Mouse (Mus musculus) forebrain, embryonic 12.5 days (tissue): ENCODE data around the gene BC030499. TPM values are rescaled to one million over a fixed set of nuclear protein-coding genes. Genes with fewer than 3 reads are reported as not detected.

Experiments
- ATAC-seq: fragments of 200-750 bp; cut with Nextera tagmentation; 2 replicates; pipeline ENCODE4 v1.8.0; 2017; ENCODE audit warnings: moderate TSS enrichment; ENCODE audit not compliant: low FRiP score
- H3K27ac ChIP-seq: fragments of 300-500 bp; sonication (generic); 2 replicates; pipeline ENCODE4 v1.5.1; 2016; ENCODE audit warnings: mild to moderate bottlenecking
- H3K27me3 ChIP-seq: fragments of 300-500 bp; sonication (generic); 2 replicates; pipeline ENCODE4 v1.6.1; 2016; ENCODE audit warnings: mild to moderate bottlenecking
- H3K36me3 ChIP-seq: fragments of 300-500 bp; sonication (generic); replicated peaks from 2 replicates; pipeline ENCODE4 v1.6.1; 2016; ENCODE audit warnings: mild to moderate bottlenecking
- H3K4me1 ChIP-seq: fragments of 300-500 bp; sonication (generic); 2 replicates; pipeline ENCODE4 v1.6.1; 2016
- H3K4me2 ChIP-seq: fragments of 300-500 bp; sonication (generic); 2 replicates; pipeline ENCODE4 v1.6.1; 2016; ENCODE audit warnings: mild to moderate bottlenecking, moderate library complexity
- H3K4me3 ChIP-seq: fragments of 300-500 bp; sonication (generic); replicated peaks from 2 replicates; pipeline ENCODE4 v1.5.1; 2016; ENCODE audit warnings: mild to moderate bottlenecking
- H3K9ac ChIP-seq: fragments of 300-500 bp; sonication (generic); 2 replicates; pipeline ENCODE4 v1.6.1; 2016; ENCODE audit warnings: mild to moderate bottlenecking
- H3K9me3 ChIP-seq: fragments of 300-500 bp; sonication (generic); 2 replicates; pipeline ENCODE4 v1.6.1; 2016
- WGBS: fragments of 180-500 bp; shearing (Covaris S2); methylation state at CpG from one replicate; pipeline ENCODE4 v1.1.7; 2016; 5-methylcytosine and 5-hydroxymethylcytosine counted together
- polyA plus RNA-seq: library from polyadenylated mRNA; unstranded; fragments of >200 nt; fragmentation: Nextera tagmentation; extraction: Ambion mirVana; gene quantifications from 2 replicates; pipeline ENCODE4 v1.2.1, GENCODE M21; 2016

The BC030499 gene
- polyA plus RNA-seq, 1 experiment from 2014 or later, result 0.52 TPM

DNA sequence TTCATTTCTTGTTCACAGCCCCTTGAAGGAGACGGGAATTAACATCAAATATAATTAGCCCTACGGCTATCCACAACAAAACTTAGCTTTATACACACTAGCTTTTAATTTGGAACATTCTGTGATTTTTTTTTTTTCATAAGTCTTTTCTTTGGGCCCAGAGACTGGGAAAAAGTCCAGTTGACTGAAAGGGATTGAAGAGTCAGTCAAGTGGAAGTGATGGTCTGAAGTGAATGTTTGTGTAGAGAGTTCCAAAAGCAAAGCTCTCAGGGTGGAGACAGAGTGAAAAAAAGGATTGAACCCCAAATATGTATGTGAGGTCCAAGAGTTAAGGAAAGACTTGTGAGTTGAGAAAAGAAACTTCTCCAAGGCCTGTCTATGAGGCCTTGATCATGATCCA lies 27.8 kb downstream of the BC030499 start:
- Histone ChIP-seq H3K4me2 (no peak overlapping the region), H3K4me3 (no peak overlapping the region), H3K9me3 (no peaks in the 10 kb centered on the region), H3K36me3 (peaks cover 94% of the 10 kb centered on the region), H3K27me3 (no peaks in the 10 kb centered on the region), H3K27ac (no peak overlapping the region), H3K9ac (no peak overlapping the region), H3K4me1 (peaks cover 14% of the 10 kb centered on the region; the same call in 1 of the 2 replicates)
- ATAC-seq, result no peak
- 76% methylated on average over 2 of the region's 2 CpGs for WGBS

GRCm38 (mm10) chr11:78322076-78322831 lies 31.6 kb downstream of the BC030499 start:
- peak overlapping the region; percentile 39 for H3K4me2 ChIP-seq
- H3K36me3 ChIP-seq, result peaks cover 63% of the 10 kb centered on the region
- 52% methylated on average over 2 of the region's 2 CpGs for WGBS
- no peak overlapping the region for H3K4me3 ChIP-seq
- H3K9ac ChIP-seq, result no peak overlapping the region
- H3K27me3 ChIP-seq, result no peaks in the 10 kb centered on the region
- H3K27ac ChIP-seq, result peak overlapping the region; percentile 74
- ATAC-seq, result no peak
- H3K9me3 ChIP-seq, result no peaks in the 10 kb centered on the region
- H3K4me1 ChIP-seq, result peaks cover 14% of the 10 kb centered on the region; the same call in 1 of the 2 replicates

GRCm38 (mm10) chr11:78322860-78323259 lies 32.2 kb downstream of the BC030499 start, which contains the start of gene Aldoc:
TSS of gene Aldoc (plus strand) at chr11:78322968.
- H3K4me2 ChIP-seq, result peak within 1 kb of the TSS; percentile 39
- H3K4me3 ChIP-seq, result peak within 1 kb of the TSS; percentile 21

GRCm38 (mm10) chr11:78324000-78324785 lies 33.6 kb downstream of the BC030499 start:
- H3K27ac ChIP-seq, result peak overlapping the region; percentile 74; the same call in 1 of the 2 replicates
- no peak for ATAC-seq
- H3K36me3 ChIP-seq, result peaks cover 44% of the 10 kb centered on the region
- no peaks in the 10 kb centered on the region for H3K9me3 ChIP-seq
- peak overlapping the region; percentile 39 for H3K4me2 ChIP-seq
- WGBS, result 88% methylated on average over 15 of the region's 15 CpGs
- no peaks in the 10 kb centered on the region for H3K27me3 ChIP-seq
- H3K4me1 ChIP-seq, result peaks cover 20% of the 10 kb centered on the region
- no peak overlapping the region for H3K4me3 ChIP-seq
- no peak overlapping the region for H3K9ac ChIP-seq

More at GRCm38 (mm10) chr11:78322860-78323259, 32.2 kb downstream of the BC030499 start, which contains the start of gene Aldoc:
- peak within 1 kb of the TSS; percentile 74 for H3K27ac ChIP-seq
- no peak within 1 kb of the TSS for H3K9ac ChIP-seq
- 6% methylated on average over 15 of the region's 15 CpGs for WGBS
- peaks cover 14% of the 10 kb centered on the region; the same call in 1 of the 2 replicates for H3K4me1 ChIP-seq
- ATAC-seq, result peak; percentile 79; the same call in 1 of the 2 replicates
- peaks cover 57% of the 10 kb centered on the region for H3K36me3 ChIP-seq
- H3K27me3 ChIP-seq, result no peaks in the 10 kb centered on the region
- H3K9me3 ChIP-seq, result no peaks in the 10 kb centered on the region

DNA sequence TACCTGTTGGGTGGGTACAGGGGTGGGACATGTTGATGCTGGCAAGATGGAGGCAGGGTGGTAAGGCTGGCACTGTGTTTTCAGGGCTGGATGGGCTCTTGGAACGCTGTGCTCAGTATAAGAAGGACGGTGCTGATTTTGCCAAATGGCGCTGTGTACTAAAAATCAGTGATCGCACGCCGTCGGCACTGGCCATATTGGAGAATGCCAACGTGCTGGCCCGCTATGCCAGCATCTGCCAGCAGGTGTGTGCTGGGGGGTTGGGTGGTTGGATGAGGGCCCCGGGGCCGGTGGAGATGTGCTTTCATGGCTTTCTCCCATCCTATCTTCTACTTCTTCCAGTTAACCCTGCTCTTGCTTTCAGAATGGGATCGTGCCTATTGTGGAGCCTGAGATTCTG lies 34.3 kb downstream of the BC030499 start:
- Histone ChIP-seq H3K4me1 (peaks cover 25% of the 10 kb centered on the region), H3K27me3 (no peaks in the 10 kb centered on the region), H3K9ac (no peak overlapping the region), H3K4me2 (no peak overlapping the region), H3K9me3 (no peaks in the 10 kb centered on the region), H3K36me3 (peaks cover 36% of the 10 kb centered on the region), H3K27ac (no peak overlapping the region), H3K4me3 (no peak overlapping the region)
- 91% methylated on average over 12 of the region's 12 CpGs for WGBS
- ATAC-seq, result no peak

GRCm38 (mm10) chr11:78327215-78327614 lies 36.6 kb downstream of the BC030499 start:
- H3K4me1 ChIP-seq, result peaks cover 22% of the 10 kb centered on the region
- ATAC-seq, result no peak
- H3K9me3 ChIP-seq, result no peaks in the 10 kb centered on the region
- H3K9ac ChIP-seq, result no peak overlapping the region
- 97% methylated on average over 4 of the region's 4 CpGs for WGBS
- H3K27ac ChIP-seq, result no peak overlapping the region
- no peak overlapping the region for H3K4me3 ChIP-seq
- no peak overlapping the region for H3K4me2 ChIP-seq
- no peaks in the 10 kb centered on the region for H3K27me3 ChIP-seq
- peaks cover 14% of the 10 kb centered on the region for H3K36me3 ChIP-seq

DNA sequence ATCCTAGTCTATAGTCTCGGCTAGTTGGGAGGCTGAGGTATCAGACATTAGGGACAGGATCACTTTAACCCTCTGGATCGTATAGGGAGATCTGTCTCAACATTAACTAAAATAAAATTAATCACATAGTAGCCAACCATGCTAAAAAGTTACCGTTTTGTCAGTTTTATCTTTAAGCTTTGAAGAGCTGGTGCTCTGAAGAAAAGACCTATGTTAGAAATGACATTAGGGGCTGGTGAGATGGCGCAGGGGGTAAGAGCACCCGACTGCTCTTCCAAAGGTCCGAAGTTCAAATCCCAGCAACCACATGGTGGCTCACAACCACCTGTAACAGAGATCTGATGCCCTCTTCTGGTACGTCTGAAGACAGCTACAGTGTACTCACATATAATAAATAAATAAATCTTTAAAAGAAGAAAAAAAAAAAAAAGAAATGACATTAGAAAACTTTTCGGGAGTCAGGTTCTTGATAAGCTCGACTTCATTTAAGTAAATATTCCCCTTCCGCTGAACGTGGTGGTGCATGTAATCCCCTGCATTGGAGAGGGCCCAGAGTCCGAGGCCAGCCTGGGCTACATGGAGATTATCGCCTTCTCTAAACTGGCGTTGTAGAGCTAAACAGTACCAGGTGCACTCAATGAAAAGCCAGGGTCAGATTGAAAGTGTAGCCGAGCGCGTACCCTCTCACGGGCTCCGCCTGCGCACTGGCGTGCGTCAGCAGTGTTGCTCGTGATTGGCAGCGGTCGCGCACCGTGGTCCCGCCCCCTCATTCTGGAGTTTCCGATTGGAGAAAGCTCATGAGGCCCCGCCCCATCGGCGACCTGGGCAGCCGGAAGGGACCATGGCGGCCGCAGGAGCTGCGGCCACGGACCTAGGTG lies 37.2 kb downstream of the BC030499 start, which contains the start of gene Pigs:
Gene Pigs (plus strand): TSS at position 782 of the 878 bp plus-strand sequence.
- Histone ChIP-seq H3K4me3 (peak within 1 kb of the TSS; percentile 87), H3K4me1 (peaks cover 16% of the 10 kb centered on the region), H3K27ac (no peak within 1 kb of the TSS), H3K9me3 (no peaks in the 10 kb centered on the region), H3K9ac (peak within 1 kb of the TSS; percentile 86), H3K4me2 (peak within 1 kb of the TSS; percentile 95), H3K27me3 (no peaks in the 10 kb centered on the region), H3K36me3 (peaks cover 13% of the 10 kb centered on the region)
- peak; percentile 97 for ATAC-seq
- 14% methylated on average over 37 of the region's 37 CpGs for WGBS

GRCm38 (mm10) chr11:78328512-78329056 lies 37.9 kb downstream of the BC030499 start:
- Histone ChIP-seq H3K27me3 (no peaks in the 10 kb centered on the region), H3K36me3 (peaks cover 20% of the 10 kb centered on the region), H3K27ac (no peak overlapping the region), H3K4me3 (peak overlapping the region; percentile 87), H3K4me1 (peaks cover 12% of the 10 kb centered on the region), H3K9me3 (no peaks in the 10 kb centered on the region), H3K9ac (peak overlapping the region; percentile 86), H3K4me2 (peak overlapping the region; percentile 95)
- under 1% methylated on average over 41 of the region's 41 CpGs for WGBS
- peak; percentile 70 for ATAC-seq

GRCm38 (mm10) chr11:78332676-78333075 lies 42.0 kb downstream of the BC030499 start:
- Histone ChIP-seq H3K4me1 (peaks cover 12% of the 10 kb centered on the region), H3K36me3 (peaks cover 46% of the 10 kb centered on the region), H3K9me3 (no peaks in the 10 kb centered on the region), H3K27ac (no peak overlapping the region), H3K9ac (no peak overlapping the region), H3K4me3 (no peak overlapping the region), H3K27me3 (no peaks in the 10 kb centered on the region), H3K4me2 (no peak overlapping the region)
- no peak for ATAC-seq
- 96% methylated on average over 12 of the region's 12 CpGs for WGBS

- peaks cover 8% of the 10 kb centered on the region for H3K4me1 ChIP-seq
- H3K27ac ChIP-seq, result no peak overlapping the region
- no peaks in the 10 kb centered on the region for H3K9me3 ChIP-seq
- 93% methylated on average over 5 of the region's 5 CpGs for WGBS
- peaks cover 55% of the 10 kb centered on the region for H3K36me3 ChIP-seq
- no peaks in the 10 kb centered on the region for H3K27me3 ChIP-seq
- H3K4me3 ChIP-seq, result no peak overlapping the region
- ATAC-seq, result no peak
- no peak overlapping the region for H3K9ac ChIP-seq
- H3K4me2 ChIP-seq, result no peak overlapping the region
Observed at GRCm38 (mm10) chr11:78333992-78334391, 43.4 kb downstream of the BC030499 start.

GRCm38 (mm10) chr11:78337040-78337439 lies 46.4 kb downstream of the BC030499 start:
- Histone ChIP-seq H3K4me2 (no peak overlapping the region), H3K4me3 (no peak overlapping the region), H3K4me1 (no peaks in the 10 kb centered on the region), H3K36me3 (peaks cover 80% of the 10 kb centered on the region), H3K9ac (no peak overlapping the region), H3K27me3 (no peaks in the 10 kb centered on the region), H3K27ac (no peak overlapping the region), H3K9me3 (no peaks in the 10 kb centered on the region)
- 97% methylated on average over 8 of the region's 8 CpGs for WGBS
- ATAC-seq, result no peak
